Mouse (Mus musculus) neural tube, postnatal 0 days (tissue): ENCODE results near the gene Dmac1. TPM values are rescaled to one million over a fixed set of nuclear protein-coding genes. Genes with fewer than 3 reads are reported as not detected.

Source experiments
- polyA plus RNA-seq: library from polyadenylated mRNA; unstranded; fragments of >200 nt; fragmentation: Nextera tagmentation; extraction: Ambion mirVana; gene quantifications from 2 replicates; pipeline ENCODE4 v1.2.1, GENCODE M21; 2015

Dmac1 gene
- polyA plus RNA-seq, result 91.5 and 103 TPM in 2 replicates

DNA sequence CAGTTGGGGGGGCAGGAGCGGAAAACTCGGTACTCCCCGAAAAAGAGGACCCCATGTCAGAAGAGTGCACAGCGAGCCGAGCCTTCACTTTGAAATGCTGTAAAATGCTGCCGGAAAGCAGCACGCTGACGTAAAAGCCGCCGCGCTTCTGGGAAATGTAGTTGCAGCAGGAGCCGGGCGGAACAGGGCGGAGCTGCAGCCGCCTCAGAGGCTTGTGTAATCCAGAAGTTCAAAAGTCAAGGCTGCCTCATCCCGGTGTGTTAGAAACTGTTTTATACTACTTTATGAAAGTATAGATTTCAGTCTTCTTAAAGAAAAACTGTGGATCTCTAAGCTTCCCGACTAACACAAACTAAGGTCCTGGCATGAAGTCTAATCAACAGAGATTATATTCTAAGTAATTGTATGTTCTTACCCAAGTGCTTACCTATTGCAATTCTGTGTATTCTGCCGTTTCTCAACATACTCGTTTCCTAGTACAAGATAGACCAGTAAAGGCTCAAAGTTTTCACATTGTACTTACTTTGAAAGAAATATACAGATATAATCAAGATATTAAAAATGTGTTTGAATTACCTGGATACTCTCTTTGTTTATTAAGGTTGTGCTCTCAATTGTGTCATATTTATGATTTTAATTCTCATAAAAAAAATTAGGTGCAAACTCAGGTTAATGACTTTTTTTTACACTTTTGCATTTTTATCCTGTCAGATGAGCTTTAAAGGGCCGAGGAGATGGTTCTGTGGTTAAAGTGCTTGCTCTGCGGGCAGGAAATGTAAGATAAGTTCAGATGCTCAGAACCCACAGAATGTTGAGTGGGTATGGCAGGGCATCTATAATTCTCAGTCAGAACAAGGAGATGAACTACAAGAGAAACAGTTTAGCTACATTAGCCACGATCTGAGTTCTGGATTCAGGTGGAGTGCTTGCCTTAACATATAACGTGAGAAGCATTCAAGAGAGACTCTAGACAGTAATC, at the start of gene Dmac1:
Gene Dmac1 (minus strand): TSS at position 109 of the 979 bp plus-strand sequence.

